Mouse (Mus musculus): ENCODE measurements around the gene Thbd.

DNA sequence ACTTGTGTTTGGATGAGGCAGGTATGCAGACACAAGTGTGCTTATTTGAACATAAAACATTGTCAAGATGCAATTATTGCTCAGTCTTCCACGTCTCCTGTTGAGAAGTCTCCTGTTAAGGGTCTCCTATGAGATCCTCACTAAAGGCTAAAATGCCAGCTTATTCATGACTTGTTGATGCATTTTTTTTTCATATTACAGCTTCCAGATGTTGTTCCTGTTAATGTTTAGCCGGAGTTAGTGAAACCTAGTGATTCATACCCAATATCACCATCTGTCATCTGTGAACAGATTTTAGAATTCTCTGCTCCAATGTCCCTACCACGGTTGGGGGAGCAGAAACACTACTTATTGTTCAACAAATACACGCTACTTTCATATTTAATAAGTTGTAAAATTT lies 23.0 kb upstream of the Thbd start:
- TF ChIP-seq CTCF (IDR thresholded peaks at IDR 0.05; ENCODE audit: extremely low read depth, insufficient read depth, insufficient read length, insufficient replicate concordance): no peak
- TF ChIP-seq POLR2A (IDR thresholded peaks at IDR 0.05; ENCODE audit: low read depth, low read length): no peak

Measured in spleen, adult 2 months (tissue).